Mouse (Mus musculus): Measurements from ENCODE around the gene Fdxacb1.

Gene Fdxacb1

DNA sequence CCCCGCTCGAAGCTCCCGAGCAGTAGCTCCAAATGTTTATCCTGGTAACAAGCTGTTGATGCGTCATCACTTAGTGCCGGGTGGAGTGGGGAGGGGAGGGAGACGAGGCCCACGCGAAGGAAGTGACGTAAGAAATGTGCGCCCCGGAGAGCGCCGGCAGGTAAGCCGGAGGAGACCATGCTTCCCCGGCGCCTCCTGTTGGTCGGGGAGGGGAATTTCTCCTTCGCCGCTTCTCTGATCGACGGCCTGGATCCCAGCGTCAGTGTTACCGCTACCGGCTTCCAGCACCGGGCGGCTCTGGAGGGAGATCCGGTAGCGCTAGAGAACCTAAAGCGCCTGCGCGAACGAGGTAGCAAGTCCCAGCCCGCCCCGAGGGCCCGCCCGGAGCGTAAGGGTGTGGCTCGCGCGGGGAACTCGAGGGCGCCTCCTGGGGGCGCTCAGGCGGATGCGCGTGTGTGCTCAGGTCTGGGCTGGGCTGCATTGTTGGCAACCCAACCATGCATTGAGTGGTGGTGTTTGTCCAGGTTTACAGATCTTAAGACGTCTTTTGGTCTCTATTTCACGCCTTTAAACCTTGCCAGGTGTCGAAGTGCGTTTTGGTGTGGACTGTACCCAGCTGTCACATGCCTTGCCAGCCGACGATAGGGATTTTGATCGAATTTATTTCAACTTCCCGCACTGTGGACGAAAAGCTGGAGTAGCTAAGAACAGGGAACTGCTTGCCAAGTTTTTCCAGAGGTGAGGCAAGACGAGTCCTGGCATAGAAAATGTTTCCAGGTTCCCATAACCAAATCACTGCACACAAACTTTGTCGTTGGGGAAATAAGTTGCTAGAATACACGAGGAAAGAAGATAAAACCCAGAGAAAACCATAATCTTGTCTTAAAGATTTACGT, at the start of gene Fdxacb1:
TSS of gene Fdxacb1 (plus strand) at position 130 of the 896 bp plus-strand sequence.
- DNase-seq (ENCODE audit: low spot score) = peak; percentile 98

DNA sequence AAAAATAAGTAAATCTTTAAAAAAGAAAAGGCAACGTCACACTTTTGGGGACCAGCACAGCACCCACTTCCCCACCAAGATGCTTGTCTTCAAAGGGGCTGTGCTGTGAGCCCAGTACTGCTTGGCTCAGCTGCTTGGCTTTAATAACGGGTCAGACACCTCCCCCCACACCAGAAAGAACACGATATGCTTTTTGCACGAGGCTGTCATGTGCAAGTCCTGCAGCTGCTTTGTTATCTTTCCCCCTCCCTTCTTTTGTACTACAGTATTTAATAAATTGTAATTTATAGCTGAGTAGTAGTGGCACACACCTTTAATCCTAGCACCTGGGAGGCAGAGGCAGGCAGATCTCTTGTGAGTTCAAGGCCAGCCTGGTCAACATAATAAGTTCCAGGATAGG, 49.2 kb upstream of the Fdxacb1 start:
- no peak for DNase-seq (ENCODE audit: low spot score)

DNA sequence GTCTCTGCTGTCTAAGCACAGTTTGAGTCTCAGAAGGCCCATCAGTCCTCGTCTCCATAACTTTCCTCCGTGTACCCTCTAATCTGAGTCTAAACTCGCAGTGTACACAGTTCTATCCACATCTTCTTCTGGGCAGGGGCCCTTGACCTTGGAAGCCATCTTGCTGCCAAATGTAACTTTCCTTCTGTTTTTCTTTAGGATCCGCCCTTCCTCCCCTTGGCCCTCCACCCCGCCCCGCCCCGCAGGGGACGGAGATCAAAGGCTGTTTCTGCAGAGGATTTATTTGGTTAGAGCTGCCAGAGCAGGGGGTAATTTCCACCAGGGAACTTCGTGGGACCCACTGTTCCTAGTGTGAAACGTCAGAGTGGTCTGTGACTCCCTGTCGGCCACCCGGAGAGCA, 47.0 kb upstream of the Fdxacb1 start:
- DNase-seq (ENCODE audit: low spot score) = no peak

DNA sequence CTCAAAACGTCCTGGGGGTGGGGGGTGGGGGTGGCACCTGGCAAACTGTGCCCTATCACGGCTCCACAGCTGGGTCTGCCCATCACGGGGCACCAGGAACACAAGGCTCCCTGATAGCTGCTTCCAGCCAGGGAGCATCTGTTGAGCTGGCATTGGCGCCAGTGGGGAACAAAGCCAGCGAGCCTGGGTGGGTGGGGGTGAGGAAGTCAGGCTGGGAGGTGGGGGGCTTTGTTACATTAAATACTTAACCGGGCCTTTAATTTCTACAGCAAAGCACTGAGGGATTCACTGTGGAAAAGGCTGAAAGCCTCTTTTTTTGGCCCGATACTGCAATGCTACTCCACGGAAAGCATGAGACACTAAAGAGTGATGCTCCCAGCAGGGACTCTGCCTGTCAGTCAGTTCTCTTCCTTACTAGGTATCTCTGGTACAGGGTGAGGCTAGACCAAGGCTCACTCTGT, 45.6 kb upstream of the Fdxacb1 start:
- no peak for DNase-seq (ENCODE audit: low spot score)

DNA sequence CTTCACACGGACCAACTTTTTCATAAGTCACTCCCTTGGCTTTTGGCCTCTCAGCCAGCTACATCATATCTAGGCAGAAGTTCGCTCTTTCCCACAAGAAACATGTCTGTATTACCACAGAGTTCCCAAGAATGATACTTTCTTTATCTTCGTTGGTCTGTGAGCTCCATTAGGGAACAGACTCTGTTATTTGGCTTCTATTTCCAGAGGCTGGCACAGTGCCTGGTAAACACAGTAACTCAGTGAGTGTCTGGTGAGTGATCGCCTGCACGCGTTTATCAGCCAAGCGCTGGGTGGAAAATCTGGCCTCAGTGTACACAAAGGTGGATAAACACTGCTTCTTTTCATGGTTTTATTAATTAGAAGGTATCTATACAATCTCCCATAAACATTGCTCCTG, 44.6 kb upstream of the Fdxacb1 start:
- peak; percentile 90 for DNase-seq (ENCODE audit: low spot score)

DNA sequence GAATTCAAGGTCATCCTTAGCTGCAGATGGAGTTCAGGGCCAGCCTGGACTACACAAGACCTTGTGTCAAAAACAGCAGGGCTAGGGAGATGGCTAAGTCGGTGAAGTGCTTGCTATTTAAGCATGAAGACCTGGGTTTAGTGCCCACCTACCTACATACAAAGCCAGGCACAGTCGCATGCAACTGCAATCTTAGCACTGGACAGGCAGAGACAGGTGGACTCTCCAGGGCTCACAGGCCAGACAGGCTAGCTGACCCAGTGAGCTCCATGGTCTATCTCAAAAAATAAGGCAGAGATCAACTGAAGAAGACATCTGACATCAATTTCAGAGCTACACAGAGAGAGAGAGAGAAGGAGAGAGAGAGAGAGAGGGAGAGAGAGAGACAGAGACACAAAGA, 43.9 kb upstream of the Fdxacb1 start:
- DNase-seq (ENCODE audit: low spot score) = no peak

DNA sequence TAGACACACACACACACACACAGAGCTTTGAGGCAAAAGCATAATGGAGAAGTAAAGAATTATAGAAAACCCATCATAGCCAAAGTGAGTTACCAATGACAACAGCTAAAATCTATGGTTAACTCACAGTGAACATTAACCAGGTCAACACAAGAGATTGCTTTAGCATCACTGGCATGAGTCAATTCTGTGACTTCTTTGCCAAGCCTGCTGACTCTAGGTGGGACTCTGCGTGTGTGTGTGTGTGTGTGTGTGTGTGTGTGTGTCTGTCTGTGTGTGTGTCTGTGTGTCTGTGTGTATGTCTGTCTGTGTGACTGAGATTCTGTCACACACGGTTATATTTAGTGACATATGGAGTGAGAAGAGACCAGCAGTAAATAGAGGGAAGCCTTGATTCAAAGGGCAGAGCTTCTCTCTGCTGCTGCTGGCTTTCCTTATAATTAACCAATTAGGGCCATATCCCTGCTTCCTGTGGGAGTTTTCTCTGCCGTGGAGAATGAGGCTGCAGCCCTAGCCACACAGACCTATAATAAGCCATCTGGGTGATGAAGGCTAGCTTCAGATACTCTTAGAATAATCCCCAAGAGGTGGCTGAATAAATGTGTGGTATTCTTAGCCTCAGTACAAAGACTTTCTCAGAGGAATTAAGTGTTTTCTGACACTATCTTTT, 43.2 kb upstream of the Fdxacb1 start:
- no peak for DNase-seq (ENCODE audit: low spot score)

DNA sequence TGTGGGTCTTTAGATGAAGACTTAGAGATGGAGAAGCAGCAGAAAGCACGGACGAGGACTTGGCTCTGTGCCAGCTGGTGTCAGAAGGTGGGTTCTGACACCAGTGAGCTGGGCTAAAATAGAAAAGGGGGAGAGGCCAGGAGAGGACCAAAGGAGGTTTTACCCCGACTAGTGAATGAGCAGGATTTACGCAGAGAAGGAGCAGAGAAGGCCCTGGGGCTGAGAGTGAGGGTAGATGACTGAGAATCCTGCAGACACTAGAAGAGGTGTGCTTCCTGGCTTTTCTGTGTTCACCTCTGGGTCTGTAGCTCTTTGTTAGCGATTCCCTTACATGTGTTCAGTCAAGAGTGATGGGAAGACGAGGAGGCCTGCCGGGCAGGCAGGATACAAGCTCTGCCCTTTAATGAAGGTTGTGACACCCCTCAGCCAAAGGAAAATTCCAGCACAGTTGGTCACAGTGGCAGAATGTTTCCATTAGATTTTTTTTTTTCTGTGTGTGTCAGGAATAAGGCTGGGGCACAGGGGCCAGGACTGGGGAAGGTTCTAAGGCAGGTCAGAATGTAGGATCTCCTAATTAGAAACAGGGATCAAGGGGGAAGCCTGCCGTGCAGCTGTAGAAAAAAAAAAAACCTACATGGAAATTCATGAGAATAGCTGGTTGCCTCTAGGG, 42.0 kb upstream of the Fdxacb1 start:
- no peak for DNase-seq (ENCODE audit: low spot score)

DNA sequence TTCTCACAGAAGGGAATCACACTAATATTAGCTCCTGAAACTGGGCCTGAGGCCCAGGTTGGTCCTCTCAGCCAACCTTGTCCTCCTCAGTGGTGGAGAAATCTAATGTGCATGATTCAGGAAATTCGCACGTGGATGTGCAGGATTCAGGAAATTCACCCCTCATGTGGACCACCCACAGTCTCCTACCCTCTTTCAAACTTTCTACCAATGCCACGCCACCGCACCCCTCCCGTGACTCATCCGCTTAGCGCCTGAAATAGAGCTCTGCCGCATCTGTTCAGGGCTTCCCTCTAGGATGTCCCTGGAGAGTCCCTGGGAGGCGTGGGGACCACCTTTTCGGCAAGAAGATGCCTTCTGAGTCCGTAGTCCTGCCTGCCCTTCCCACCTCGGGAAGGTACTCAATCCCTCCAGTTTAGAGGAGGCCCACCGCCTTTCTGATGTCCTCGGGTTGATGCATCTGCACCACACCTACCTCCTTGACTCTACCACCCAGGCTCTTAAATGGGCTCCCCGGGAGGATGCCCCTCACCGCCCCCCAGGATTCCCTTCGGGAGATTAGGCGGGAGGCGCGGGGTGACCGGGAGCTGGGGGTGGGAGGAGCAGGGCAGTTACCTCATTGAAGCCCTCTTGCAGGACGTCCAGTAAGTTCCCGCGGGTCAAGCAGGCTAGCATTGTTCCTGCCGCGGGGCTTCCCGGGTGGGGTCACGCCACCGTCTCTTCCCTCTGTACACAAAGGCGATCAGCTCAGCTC, 40.7 kb upstream of the Fdxacb1 start:
- DNase-seq (ENCODE audit: low spot score) = no peak

DNA sequence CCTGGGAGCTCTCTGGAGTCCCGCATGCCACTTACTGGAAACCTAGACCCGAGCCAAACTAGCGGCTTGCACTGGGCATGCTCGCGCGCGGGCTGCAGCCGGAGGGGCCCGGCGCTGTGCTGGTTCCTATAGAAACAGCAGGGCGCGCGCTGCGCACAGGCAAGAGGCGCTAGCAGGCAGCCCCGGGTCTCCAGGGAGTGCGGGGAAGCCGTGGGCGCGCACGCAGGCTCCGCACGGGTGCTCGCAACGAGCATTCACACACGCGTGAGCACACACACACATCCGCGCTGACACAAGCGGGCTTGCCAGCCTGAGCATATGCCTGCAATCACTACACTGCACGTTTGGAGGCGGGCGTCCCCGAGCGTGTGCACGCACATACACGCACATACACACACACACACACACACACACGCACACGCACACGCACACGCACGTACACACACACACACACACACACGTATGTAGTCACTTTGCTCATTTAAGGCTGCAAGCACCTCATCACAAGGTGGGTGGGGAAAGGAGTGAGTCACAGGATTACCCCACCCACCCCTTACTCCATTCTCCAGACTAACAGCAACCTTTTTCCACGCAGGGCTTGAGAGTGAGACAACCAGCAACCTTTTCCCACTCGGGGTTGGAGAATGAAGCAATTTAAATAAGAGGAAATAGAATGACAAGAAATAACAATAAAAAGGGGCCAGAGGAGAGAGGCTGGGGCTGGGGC, 39.9 kb upstream of the Fdxacb1 start:
- peak; percentile 83 for DNase-seq (ENCODE audit: low spot score)

DNA sequence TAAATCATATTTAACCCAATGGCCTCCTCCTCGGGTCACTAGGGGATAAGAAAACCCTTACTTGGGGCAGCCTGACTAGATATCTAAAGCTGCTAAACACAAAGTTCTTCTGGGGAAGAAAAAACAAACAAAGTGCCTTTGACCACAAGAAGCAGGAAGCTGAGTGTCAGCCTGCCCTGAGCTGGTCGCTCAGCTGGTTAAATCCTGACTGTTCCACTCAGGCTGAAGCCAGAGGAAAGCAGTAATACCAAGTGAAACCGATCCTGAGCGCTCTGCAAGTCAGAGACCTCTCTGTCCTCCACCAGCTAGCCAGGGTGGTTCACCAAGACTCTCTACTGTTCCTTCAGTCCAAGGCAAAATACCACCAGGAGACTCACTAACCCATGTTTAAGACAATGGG, 38.4 kb upstream of the Fdxacb1 start:
- no peak for DNase-seq (ENCODE audit: low spot score)

DNA sequence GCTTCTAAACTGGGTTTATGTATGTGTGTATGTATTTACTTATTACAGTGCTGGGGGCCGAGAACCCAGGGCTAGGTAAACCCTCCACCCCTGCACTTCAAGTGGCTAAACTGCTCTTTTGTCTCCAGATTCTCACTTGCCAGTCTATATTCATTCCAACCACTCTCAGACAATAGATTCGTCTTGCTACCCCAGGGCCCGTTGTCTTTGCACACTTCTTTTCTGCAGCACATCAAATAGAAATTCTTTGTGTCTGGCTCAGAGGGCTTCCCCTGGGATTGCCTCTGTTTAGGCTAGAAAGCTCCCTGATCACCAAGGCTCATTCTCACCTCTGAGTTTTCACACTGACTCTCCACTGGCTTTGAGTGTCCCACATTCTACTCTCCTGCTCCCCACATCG, 35.5 kb upstream of the Fdxacb1 start:
- DNase-seq (ENCODE audit: low spot score) = no peak

DNA sequence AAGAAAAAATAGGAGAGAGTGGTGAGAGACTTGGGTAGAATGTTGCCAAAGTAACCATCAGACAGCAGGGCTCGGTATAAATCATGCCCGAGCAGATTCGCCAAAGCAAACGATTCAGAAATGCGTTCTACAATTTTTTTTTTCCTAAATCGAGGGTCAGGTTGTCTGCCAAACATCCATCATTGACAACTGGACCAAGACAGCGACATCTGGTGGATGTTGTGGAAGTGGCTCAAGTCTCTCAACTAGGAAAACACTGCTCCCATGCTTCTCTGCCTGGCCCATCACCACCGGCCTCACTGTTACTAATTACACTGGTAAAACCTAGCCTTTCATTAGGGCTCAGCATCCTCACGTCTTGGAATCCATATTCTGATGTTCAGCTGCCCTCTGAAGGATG, 33.0 kb upstream of the Fdxacb1 start:
- DNase-seq (ENCODE audit: low spot score) = peak; percentile 64

DNA sequence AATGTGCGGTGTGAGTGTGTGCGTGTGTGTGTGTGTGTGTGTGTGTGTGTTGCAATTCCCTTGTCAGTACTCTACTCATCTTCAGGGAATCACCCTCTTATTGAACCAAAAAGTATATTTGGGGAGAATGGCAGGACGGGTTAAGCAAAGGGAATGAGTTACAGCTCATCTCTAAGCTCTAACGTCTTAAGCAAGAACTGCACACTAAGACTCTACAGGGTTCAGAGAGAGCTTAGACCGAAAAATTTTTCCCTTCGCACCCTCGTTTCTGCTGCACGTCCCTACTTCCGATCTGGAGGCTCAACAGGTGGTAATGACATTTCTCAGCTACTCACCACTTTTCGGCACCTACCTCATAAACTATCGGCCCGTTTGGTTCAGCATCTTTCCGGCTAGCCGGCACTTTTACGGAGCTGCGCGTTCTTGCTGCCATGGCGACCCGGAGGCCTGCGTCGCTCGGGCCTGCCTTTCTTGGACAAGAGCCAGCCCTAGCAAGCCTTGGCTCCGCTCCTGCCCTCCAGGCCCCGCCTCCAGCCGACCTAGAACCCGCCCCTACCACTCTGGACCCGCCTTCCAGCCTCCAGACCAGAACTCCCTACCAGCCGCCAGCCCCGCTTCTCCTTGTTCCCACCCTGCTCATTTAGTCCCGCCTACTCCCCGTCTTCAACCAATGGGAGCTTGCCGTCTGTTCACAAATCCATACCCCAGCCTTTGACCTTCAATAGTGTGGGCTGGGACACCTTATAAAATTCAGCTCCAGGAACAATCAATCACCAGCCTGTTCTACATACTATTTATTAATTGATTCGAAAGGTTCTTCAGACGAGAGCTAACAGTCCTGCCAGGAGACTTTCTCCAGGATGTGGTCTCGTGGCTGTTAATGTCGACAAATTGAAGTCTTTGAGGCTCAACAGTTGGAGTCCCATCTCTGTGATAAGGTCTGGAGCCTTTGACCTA, 28.8 kb upstream of the Fdxacb1 start, which contains the start of gene Dixdc1:
TSS of gene Dixdc1 (minus strand) at position 604 of the 957 bp plus-strand sequence.
- peak; percentile 97 for DNase-seq (ENCODE audit: low spot score)

DNA sequence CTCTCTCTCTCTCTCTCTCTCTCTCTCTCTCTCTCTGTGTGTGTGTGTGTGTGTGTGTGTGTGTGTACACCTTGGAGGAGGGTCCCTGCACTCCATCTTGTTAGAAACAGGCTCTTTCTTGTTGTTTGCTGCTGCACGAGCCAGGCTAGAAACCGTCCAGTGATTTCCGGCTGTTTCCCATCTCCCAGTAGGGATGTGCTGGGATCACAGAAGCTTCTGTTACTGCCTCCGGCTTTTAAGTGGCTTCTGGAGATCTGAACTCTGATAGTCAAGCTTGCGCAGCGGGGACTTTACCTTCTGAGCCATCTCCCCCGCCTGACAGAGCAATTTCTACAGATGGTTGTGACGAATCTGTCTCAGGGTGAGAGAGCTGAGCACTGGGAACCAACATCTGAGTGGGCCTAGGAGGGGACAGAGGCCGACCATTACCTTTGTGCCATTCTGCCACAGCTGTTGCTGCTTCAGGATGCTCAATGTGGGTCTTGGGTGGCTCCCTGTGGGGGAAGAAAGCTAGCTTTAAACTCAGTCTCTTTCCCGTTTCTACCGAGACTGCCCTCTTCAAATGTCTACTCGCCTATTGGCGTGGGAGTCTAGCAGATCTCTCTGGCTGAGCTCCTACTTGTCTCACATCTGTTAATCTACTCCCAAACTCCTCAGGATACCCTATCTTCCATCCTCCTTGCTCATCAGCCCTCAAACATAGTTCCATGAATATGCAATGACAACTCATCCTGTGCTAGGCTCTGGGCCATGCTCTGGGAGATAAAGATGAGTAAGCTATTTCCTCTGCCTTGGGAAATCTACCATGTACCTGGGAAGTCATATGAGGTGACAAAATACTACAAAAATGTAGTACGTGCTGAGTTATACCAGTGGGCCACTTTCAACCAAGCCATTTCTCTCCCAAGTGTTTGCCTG, 26.9 kb upstream of the Fdxacb1 start:
- DNase-seq (ENCODE audit: low spot score) = peak; percentile 34

DNA sequence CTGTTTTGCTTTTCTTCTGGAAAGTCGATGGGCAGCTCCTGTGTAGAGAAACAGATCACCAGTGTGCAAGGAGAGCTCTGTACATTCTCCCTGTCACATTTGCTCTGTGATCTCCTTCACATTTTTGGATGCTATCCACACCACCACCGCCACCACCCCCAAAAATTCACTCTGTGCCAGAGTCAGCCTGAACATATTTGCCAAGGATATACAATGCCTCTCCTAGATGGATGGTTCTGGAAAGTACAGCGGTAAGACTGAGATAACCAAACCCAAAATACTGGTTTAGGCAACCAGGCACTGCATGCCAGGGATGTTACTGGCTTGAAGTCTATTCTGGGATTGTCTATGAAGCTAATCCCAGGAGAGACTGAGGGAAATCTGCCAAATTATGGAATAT, 25.8 kb upstream of the Fdxacb1 start:
- peak; percentile 22 for DNase-seq (ENCODE audit: low spot score)

DNA sequence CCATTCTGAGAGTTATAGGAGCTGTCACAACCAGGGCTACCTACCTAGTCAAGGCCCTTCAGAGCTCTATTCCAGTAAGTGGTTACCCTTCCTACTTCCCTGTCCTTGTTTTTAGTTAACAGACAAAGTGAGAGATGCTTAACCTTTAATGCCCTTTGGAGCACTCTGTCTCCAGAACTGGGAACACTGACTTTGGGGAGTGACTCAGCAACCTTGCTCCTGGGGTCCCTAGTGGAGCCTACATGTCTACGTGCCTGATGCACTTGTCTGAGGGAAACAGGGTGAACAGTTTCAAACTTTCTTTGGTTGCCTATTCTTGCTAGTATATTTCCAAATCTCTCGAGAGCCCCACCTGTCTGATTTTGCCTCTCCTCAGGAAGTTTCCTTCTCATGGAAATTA, 25.3 kb upstream of the Fdxacb1 start:
- DNase-seq (ENCODE audit: low spot score) = no peak

DNA sequence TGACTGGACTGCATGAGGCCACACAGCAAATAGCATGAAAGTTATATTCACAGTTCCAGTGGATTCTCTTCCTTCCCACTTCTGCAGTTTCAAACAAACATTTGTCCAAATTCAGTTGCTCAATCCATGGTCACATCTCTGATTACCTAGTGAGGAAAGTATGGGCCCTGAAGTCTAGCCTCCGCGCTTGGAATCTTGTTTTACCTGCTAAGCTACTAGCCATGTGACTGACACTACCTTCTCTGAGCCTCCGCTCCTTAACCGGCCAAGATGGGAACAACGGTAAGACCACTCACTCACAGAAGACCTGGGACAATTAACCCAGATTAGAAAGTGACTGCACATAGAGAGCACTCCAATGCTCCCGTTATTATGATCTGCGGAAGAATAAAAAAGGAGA, 22.2 kb upstream of the Fdxacb1 start:
- DNase-seq (ENCODE audit: low spot score) = peak; percentile 34

DNA sequence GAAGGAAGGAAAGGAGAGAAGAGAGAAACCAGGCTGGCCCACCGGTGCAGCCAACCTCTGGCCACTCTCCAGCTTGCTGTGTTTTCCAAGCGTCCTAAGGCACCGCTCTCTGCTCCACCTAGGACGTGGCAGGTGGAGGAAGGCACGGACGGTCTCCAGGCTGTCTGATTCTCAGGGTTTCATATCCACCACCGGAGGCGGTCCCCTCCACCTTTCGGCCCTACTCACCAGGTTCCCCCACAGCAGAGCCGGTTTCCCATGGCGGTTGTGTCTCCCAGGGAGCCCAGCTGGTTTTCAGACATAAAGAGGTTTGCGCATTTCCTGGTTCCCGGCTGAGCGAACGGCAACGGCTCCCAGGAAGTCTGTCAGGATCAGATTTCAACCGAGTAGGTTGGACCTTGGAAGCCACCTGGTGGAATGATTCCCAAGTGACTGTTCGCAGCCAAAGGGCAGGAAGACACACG, 21.8 kb upstream of the Fdxacb1 start, which contains the start of gene 2310030G06Rik:
TSS of gene 2310030G06Rik (minus strand) at position 323 of the 464 bp plus-strand sequence.
- DNase-seq (ENCODE audit: low spot score) = peak; percentile 52

All from testis, postnatal 10 days (tissue).